Mouse (Mus musculus) layer of hippocampus, adult 18-20 months (tissue): Measurements from ENCODE around the gene Mrpl55. TPM values are rescaled to one million over a fixed set of nuclear protein-coding genes. Genes with fewer than 3 reads are reported as not detected.
A peak's percentile ranks its signal among the peaks of the same experiment; 100 is the strongest.

Experiments used
- DNase-seq, 2 experiments: peaks; one replicate each; pipeline ENCODE4 v3.0.0; 2022; ENCODE audit warnings: low spot score in 2 of 2
- long read RNA-seq: library from polyadenylated mRNA; stranded (forward); transcript quantifications from one replicate; pipeline ENCODE4 v2.0.0, GENCODE M21; 2021
- total RNA-seq, 2 experiments: library from RNA; stranded (reverse); gene quantifications; 2 replicates each; pipeline ENCODE4 v1.2.3; 2021

The Mrpl55 gene
- total RNA-seq, result 10 to 100 TPM; 35.9 to 42.8 TPM
- long read RNA-seq, transcript Mrpl55-205 (4 exons, 718 nt), result minor isoform, 5 of 38 reads
- long read RNA-seq, transcript Mrpl55-203 (4 exons, 792 nt), result minor isoform, 7 of 38 reads
- long read RNA-seq, transcript Mrpl55-201 (4 exons, 940 nt), result major isoform, 13 of 38 reads
- long read RNA-seq, partial matches to known transcripts, result 6 of 38 reads
- long read RNA-seq, other reads (novel, unspliced or antisense), result 7 of 38 reads

DNA sequence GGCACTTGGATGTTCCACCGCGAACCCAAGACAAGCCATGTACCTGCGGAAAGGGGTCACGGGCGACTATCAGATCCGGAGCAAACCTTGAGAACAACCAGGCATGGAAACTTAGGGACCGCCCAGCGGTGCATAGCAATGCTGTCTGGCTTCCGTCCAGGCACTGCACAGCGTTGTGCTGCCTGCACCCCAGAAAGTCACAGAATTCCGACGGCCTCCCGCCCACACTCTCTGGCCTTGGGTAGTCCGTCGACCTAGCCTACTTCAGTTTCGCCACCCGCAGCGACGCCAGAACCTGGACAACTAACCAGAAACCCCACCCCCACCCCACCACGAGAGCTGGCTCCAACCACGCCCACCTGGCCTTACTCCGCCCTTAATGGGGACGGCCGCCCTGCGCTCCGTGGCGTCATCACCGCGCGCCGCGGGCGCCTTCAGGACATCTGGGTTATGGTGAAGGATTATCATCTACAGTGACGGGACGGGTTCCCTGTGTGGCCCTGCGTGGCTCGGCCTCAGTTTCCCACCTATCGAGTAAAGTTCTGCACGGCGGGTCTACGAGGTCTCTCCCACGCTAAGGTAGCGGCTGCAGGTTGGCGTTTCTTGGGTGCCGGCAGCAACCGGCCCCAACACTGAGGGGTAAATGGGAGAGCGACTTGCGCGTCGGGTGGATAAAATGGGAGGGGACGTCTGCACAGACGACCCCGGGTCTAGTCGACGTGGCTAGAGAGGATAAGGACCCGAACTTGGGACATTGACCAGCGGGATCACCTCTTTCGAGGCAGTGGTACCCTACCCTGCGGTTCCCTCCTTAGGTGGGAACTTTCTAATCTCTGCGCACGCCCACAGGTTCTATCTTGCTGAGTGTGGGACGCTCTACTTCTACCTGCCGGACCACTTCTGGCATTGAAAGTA is at the start of gene Mrpl55:
Gene Mrpl55 (plus strand): TSS at position 406 of the 915 bp plus-strand sequence.
- peak; percentile 89 to 95 for DNase-seq

DNA sequence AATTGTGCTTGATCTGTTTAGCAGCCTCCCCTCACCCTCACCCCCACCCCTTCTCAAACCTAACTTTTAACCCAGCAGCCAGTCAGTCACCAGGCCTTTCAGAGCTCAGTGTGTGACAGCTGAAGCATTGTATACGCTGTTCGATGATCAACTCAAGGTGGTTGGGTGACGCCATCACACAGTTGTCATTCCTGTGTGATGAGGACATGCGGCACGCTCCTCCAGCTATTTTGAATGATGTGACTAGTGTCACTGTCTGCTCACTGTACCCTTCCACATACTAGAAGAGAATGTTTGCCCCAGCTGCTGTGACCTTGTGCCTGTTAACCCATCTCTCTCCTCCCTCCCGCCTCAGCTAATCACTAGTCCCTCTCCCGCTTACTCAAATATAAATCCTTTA is 48.1 kb upstream of the Mrpl55 start:
- no peak for DNase-seq

DNA sequence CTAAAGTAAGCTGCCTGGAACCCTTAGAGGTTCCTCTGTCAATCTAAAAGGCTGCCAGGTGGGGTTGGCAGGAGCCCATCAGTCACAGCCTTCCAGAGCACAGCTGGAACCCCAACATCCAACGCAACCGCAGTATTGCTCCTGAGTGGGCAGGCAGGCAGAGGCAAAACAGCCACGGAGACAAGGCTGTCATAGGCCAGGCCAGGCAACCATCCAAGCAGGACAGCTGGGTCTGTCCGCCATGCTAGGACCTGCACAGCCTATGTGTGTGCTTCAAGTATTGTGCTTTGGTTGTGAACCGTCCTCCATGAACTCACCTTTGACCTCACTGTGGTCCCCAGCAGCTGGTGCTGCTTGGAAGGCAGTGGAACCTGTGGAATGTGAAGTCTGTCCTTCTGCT is 46.4 kb upstream of the Mrpl55 start:
- no peak for DNase-seq

DNA sequence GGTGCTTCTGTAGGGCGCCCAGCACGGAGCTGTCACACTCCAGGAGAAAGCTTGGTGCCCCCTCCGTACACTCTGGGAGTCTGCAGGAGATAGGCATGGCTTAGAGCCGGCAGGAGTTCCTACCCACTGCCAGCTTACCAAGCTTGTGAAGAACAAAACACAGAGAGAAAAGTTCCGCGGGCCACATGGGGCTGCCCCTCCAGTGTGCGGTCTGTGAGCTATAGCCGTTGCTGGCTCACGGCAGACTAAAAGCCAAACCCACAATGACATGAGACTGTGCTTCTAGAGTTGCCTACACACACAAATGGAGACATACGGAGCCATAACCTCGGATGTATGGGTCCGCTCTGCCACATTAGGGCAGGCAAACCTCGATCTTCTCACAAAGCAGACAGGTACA is 43.2 kb upstream of the Mrpl55 start:
- no peak for DNase-seq

DNA sequence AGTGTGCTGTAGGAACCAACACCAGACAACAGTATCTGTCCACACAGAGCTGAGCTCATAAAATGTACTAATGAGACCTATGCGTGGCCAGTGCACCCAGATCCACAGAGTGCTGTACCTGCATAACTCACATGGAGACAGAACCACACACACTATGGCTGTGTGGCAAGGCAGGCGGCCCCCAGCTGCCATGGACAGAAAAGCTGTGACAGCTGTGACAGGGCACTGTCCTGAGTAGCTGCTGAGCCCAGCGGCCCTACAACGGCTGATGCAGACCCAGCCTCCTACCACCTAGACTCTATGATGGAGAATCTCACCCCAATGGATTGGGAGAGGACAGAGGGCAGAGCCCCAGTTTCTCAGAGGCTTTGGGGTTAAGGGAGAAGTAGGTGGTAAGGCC is 42.7 kb upstream of the Mrpl55 start:
- no peak for DNase-seq

DNA sequence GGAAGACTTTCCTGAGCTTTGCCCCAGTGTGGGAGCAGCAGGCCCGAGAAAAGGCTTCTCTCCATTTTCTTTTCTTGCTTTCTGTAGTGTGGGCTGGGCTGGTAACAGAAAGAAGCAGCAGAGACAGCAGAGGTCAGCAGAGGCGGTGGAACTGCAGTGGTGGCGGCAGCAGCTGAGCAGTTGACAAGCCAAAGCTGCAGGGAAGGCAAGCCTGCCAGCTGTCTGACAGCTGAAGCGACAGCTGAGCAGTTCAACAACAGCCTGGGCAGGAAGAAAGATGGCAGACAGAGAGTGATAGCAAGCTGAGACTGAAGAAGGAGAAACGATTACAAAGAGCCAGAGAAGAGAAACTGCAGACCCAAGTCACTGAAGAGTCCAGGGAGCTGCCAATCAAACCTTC is 40.9 kb upstream of the Mrpl55 start:
- no peak for DNase-seq

DNA sequence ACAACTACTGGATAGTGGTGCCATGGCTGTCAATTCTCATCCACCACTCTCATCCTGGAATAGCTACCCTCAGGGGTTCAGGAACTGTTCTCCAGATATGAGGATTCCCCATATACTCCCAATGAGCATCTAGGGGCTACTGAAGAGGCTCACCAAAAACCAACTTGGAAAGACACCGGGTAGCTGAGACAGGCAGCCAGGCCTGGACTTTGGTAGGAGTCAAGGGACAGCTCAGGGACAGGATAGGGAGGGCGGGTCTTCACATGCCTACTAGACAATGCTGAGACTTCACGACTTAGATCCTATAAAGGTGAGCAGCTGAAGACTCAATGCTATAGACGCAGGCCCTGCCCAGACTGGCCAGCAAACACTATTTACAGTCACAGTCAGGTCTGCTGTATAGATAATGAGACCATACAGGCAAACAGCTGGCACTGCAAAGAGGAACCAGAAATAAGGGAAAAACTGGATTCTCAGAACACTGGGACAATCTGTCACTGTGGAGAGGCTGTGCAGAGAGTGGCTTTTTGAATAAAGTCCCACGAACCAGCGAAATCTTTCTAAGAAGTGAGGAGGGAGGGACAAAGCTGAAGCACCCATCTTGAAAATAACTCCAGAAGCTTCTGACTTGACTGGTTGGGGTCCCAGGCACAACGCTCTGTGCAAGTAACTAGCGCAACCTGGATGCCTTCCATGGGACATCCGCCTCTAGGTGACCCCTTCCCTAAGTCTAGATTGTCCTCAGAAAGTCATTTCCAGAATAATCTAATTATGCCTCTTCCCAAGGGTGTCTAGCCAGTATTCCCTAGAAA is 39.6 kb upstream of the Mrpl55 start:
- no peak for DNase-seq

DNA sequence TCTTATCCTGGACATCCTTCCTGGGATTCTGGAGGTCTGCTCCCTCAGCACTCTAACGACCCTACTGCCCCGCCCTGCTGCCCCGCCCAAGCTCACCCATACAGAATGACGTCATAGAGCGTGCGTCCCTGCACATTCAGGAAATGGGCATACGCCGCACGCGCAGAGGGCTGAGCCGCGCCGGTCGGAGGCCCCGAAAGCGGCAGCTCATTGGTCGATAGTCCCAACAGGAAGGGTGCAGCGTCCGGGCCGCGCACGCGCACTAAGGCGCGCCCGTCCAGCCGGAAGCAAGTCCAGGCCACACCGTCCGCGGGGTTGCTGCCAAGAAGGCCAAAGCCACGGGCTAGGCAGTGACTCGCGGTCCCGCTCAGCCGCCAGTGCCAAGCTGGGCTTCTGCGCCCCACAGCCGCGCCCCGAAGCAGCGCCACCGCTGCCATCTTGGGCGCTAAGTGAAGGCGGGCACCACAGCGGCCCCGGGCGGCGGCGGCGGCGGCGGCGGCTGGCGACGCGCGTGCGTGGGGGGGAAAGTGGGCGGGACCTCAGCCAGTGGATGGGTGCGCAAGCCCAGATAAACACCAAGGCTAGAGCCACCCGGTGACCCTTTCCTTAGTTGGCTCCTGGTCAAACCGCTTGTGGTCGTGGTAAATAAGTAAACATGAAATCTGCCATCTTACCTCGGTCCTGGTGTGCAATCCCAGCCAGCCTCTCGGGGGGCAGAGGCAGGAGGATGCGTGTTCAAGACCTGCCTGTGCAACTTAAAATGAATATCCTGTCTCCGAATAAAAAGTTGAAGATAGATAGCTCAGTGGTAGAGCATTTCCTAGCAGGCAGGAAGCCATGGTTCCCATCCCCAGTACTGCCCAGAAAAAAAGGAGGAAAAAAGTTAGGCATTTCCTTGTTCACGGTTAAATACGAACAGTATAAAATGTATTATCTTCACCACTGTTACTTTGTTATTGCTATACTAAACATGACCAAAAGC is 38.7 kb upstream of the Mrpl55 start, which contains the start of gene Iba57:
Gene Iba57 (minus strand): TSS at position 485 of the 982 bp plus-strand sequence.
- peak; percentile 99 for DNase-seq

DNA sequence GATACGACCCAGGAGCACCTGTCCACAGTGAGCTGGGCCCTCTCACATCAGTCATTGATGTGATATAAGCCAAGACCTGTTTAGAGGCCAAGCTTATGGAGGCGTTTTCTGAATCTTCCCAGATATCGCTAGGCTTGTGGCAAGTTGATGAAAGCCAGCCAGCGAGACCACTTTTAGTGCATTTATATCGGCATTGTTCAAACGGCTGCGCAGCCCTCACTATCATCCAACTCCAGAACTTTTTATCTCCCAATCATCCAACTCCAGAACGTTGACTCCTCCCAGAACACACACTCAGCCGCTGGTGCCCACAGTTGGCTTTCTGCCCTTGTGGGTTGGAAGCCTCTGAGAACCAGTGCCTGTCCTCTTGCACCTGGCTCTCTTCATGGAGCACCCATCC is 37.9 kb upstream of the Mrpl55 start:
- no peak for DNase-seq

DNA sequence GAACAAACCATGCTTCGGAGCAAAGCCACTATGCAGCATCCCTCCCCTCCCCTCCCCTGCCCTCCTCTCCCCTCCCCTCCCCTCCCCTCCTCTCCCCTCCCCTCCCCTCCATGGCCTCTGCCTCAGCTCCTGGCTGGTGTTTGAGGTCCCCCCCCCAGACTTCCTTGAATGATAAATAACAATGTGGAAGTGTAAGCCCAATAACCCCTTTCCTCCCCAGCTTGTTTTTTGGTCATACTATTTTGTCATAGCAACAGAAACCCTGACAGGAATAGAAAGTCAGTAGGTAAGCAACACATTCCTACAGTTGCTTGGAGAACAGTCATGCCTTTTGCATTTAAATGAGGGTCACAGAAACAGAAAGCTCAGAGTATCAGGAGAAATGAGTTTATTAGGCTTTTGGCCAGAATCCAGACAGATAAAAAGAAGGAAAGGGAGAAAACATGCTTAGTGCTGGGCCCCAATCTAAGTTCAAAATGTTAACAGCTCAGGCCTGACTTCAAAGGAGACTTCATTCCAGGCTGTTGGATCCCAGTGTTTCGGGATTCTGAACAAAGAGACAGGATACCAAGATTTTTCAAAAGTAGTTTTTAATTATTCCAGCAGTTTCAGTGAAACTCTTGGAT is 36.6 kb upstream of the Mrpl55 start:
- no peak for DNase-seq

DNA sequence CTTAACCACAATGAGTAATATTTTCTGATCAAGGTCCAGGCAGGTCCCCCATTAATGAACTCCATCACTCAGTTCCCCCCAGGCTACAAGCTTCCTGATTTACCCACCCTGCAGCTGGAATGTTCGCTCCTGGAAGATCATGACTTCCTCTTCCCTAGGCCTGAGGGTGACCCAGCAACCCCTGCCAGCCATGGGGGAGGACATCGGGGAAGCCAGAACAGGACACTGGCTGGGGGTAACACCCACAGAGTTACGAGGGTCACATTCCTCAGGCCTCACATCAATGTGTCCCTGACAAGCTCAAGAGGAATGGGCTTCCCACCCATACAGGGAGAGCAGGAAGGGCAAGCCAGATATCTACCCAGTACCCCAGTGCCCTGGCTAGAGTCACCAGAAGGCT is 32.5 kb upstream of the Mrpl55 start:
- DNase-seq, result no peak

DNA sequence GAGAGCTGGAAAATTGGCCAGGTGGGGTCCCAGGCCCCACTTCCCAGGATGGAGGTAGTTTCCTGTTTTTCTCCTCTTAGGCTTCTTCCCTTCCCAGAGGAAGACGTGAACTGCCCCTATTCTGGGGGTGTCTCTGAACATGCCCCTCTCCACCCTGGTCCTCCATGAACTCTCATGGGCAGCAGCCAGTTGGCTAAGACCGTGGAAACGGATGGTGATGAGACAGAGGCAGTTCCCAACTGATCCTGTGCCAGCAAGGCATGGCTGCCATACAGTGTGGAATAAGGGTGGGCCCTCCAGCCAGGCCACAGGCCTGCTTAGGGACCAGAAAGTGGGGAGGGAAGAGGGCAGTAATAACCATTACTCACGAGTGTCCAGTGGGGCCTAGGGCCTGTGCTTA is 31.7 kb upstream of the Mrpl55 start:
- DNase-seq, result no peak

DNA sequence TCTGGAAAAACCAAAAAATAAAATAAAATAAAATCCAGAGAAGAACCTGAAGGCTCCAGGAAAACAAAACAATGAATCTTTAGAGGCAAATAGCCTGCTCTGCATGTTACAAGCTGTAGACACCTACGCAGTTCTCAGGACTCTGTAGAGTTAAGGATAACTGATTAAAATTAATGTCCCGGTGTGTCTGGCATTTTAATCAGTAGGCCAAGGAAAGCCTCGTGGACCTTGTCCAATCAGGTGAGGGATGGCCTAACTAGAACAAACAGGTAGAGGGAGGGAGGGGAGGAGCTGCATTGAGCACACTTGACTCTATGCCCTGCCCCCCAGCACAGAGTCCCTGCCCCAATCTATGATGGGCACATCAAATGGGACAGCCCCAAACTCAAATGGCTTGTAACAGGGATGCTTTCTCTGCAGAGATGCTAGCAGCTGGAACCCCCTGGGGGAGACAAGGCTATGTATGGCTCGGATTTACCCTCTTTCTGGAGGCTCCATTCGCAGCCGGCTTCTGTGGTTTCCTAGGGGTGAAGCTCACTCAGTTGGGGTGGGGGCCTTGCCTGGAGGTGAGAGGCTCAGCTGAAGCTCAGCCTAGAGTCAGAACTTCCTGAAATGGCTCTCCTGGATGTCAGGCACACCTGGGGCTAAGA is 28.0 kb upstream of the Mrpl55 start:
- no peak for DNase-seq

DNA sequence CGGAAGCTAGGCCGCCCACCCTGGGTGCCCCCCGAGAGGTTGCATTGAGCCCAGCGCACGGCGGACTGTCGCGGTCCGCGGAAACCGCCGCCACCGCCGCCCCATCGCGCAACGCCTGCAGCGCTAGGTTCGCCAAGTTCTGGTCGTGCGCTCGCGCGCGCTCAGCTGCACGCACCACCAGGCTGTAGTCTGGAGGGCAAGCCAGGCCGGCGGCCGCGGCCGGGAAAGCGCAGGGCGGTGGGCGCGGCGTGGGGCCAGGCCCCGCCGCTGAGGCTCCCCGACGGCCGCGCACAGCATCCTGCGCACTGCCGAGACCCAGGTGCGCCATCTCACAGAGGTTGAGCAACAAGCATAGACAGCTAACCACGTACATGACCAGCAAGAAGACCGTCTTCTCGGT is 25.8 kb upstream of the Mrpl55 start:
- no peak for DNase-seq

DNA sequence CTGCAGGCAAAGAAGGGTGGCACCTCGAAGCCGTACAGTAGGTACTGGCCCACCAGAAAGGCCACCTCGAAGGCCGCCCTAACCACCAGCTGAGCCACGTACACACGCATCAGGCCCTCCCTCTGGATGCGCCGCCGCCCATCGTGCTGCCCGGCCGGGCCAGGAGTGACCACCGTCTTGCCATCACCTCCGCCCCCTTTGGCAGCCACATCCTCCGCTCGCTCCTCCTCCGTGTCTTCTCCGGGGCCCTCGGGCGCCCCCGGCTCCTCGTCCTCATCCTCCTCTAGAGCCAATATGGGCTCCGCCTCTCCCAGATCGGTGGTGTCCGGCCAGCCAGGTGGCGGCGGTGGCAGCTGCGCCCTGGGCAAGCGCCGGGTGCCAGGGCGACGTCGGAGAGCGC is 25.4 kb upstream of the Mrpl55 start:
- DNase-seq, result no peak

DNA sequence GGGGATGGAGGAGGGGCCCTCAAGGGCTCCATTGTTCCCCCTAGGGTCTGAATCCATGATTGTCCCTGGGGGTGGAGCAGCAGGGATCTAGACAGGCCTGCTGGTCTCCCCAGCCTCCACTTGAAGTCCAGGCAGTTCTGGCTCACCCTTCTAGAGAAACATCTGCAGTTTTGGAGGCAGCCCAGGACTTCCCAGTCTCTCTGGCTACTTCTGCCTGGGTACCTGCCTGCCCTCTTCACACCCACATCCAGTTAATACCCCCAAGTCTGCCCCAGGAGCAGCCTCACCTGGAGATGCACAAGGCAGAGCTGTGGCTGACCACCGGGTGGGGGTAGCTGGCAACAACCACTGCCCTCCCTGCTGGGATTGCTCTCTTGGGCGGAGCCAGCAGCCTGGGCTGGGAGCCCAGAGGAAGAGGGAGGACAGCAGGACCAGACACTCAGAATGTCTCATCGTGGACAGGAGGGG is 19.4 kb upstream of the Mrpl55 start, which contains the start of gene Gjc2:
Gene Gjc2 (minus strand): TSS at position 350 of the 468 bp plus-strand sequence.
- DNase-seq, result peak; percentile 24 to 35

DNA sequence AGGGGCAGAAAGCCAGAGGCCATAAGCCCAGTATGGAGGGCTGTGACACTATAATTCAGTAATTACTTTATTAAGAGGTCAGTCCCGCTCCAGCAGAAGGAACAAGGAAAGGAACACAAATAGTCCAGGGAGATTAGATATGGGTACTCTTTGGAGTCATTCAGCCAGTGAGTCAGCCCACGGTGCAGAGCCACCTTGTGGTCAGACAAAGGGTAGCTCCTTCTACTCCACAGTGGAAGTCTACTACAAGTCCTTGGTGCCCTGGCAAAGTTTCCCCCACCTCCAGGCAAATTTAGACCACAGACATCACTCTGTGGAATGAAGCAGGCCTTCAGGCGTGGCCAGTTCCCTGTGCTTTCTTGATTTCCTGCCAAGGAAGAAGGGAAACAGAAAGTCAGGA is 18.5 kb upstream of the Mrpl55 start:
- DNase-seq, result peak in 1 of 2 experiments; percentile 66

DNA sequence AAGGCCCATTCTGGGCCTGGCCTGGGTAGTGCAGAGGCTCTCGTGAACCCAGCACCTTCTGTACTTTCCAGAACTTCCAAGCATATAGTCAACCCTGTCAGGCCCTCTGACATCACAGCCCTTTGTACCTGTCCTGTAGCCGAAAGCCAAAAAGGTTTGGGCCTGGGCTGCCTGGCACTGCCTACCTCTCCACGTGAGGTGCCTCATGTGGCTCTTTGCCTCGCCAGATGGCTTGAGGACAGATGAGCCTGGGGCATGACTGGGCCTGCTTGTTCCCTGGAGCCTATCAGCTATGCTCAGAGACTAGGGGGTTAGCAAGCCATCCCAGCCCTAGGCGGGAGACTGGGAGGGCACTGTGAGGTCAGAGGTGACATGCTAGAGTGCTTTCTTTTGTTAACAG is 16.8 kb upstream of the Mrpl55 start:
- DNase-seq, result no peak

DNA sequence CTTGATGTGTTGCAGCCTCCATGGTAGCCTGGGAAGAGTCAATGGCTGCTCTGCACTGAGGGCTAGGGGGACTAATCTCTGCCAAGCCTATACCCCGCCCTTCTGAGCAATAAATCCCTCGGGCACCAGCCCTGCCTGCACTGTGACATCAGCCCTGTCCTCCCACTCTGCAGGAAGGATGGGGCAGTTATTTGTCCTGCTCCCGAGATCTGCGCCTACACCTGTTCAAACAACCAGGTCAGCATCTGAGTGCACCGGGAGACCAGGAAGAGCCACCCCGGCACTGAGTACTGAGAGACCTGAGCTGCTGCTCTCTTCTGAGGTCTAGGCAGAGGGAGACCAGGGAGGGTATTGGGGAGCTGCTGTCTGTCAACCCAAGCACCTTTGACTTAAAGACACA is 14.6 kb upstream of the Mrpl55 start:
- DNase-seq, result no peak
